Mouse (Mus musculus) A20 (cell line): ENCODE measurements around the gene Ints1.

Experiments
- DNase-seq: peaks from one replicate; pipeline ENCODE4 v3.0.0-alpha.2; 2011; ENCODE audit warnings: low read depth, low spot score

Gene Ints1

GRCm38 (mm10) chr5:139775216-139775926 is at the start of gene Ints1:
Ints1 (minus strand) TSS chr5:139775674.
- DNase-seq = peak; percentile 94

- no peak for DNase-seq
These were observed 49.1 kb upstream of the Ints1 start for GRCm38 (mm10) chr5:139824531-139824930.

- no peak for DNase-seq
These were observed 46.3 kb upstream of the Ints1 start for GRCm38 (mm10) chr5:139821466-139822459.

- no peak for DNase-seq
These were observed 44.2 kb upstream of the Ints1 start, which contains the start of gene Tmem184a for GRCm38 (mm10) chr5:139819538-139820181. Tmem184a (minus strand) TSS chr5:139819917.

- DNase-seq = peak; percentile 46
These were observed 43.3 kb upstream of the Ints1 start for GRCm38 (mm10) chr5:139818801-139819200.

GRCm38 (mm10) chr5:139818056-139818455 is 42.6 kb upstream of the Ints1 start:
- DNase-seq = no peak

- peak; percentile 45 for DNase-seq
These were observed 41.8 kb upstream of the Ints1 start for GRCm38 (mm10) chr5:139817292-139817691.

- DNase-seq = no peak
These were observed 41.0 kb upstream of the Ints1 start for GRCm38 (mm10) chr5:139816445-139816844.

GRCm38 (mm10) chr5:139815964-139816363 is 40.5 kb upstream of the Ints1 start:
- no peak for DNase-seq

- no peak for DNase-seq
These were observed 38.5 kb upstream of the Ints1 start for GRCm38 (mm10) chr5:139813963-139814381.

GRCm38 (mm10) chr5:139813126-139813490 is 37.6 kb upstream of the Ints1 start:
- no peak for DNase-seq

GRCm38 (mm10) chr5:139812398-139813125 is 37.1 kb upstream of the Ints1 start:
- DNase-seq = no peak

- no peak for DNase-seq
These were observed 36.4 kb upstream of the Ints1 start for GRCm38 (mm10) chr5:139811677-139812397.

GRCm38 (mm10) chr5:139809397-139809796 is 33.9 kb upstream of the Ints1 start:
- no peak for DNase-seq

- no peak for DNase-seq
These were observed 30.4 kb upstream of the Ints1 start for GRCm38 (mm10) chr5:139805924-139806323.

GRCm38 (mm10) chr5:139804573-139805111 is 29.2 kb upstream of the Ints1 start:
- DNase-seq = no peak

GRCm38 (mm10) chr5:139804107-139804551 is 28.7 kb upstream of the Ints1 start:
- no peak for DNase-seq

GRCm38 (mm10) chr5:139803601-139804102 is 28.2 kb upstream of the Ints1 start:
- no peak for DNase-seq

GRCm38 (mm10) chr5:139803165-139803564 is 27.7 kb upstream of the Ints1 start:
- no peak for DNase-seq

GRCm38 (mm10) chr5:139801880-139802279 is 26.4 kb upstream of the Ints1 start:
- no peak for DNase-seq
